Mouse (Mus musculus) embryonic fibroblast, embryonic 13.5 days (primary cell): Measurements from ENCODE around the gene Abcc4.

Experiments
- CTCF ChIP-seq: IDR thresholded peaks from 2 replicates; pipeline ENCODE4 v1.5.1; 2011; ENCODE audit warnings: mild to moderate bottlenecking, control low read depth, low read length, moderate library complexity, borderline replicate concordance; ENCODE audit not compliant: insufficient read depth
- POLR2A ChIP-seq: IDR thresholded peaks from 2 replicates; pipeline ENCODE4 v1.6.1; 2011; ENCODE audit warnings: low read depth, mild to moderate bottlenecking, control low read depth, low read length, moderate library complexity

GRCm38 (mm10) chr14:118542947-118543346, 163.1 kb downstream of the Abcc4 start:
- TF ChIP-seq CTCF: no peak
- TF ChIP-seq POLR2A: no peak
